Mouse (Mus musculus): ENCODE measurements at regions not wholly inside any gene's neighbourhood (a gene's known extent, or its start where the extent isn't known, plus 50 kb on each side); places are given as distances from the start of the nearest gene placed in this dataset.

GRCm38 (mm10) chr8:26524237-26524636 lies 404.9 kb downstream of the Gm45692 start:
- DNase-seq (ENCODE audit: low read depth): no peak

- no peak for DNase-seq (ENCODE audit: low read depth)
Observed at GRCm38 (mm10) chr8:26526474-26527185, 407.3 kb downstream of the Gm45692 start.

GRCm38 (mm10) chr8:26527186-26527580 lies 407.8 kb downstream of the Gm45692 start:
- DNase-seq (ENCODE audit: low read depth): no peak

GRCm38 (mm10) chr8:26529921-26530320 lies 410.6 kb downstream of the Gm45692 start:
- no peak for DNase-seq (ENCODE audit: low read depth)

GRCm38 (mm10) chr8:26533444-26534421 lies 414.4 kb downstream of the Gm45692 start:
- DNase-seq (ENCODE audit: low read depth): no peak

GRCm38 (mm10) chr8:26535816-26536215 lies 416.5 kb downstream of the Gm45692 start:
- no peak for DNase-seq (ENCODE audit: low read depth)

- DNase-seq (ENCODE audit: low read depth): no peak
Observed at GRCm38 (mm10) chr8:26553691-26554090, 423.4 kb upstream of the Zfp703 start.

GRCm38 (mm10) chr8:26559196-26559595 lies 417.9 kb upstream of the Zfp703 start:
- DNase-seq (ENCODE audit: low read depth): peak; percentile 56

- no peak for DNase-seq (ENCODE audit: low read depth)
Observed at GRCm38 (mm10) chr8:26563151-26563550, 414.0 kb upstream of the Zfp703 start.

- no peak for DNase-seq (ENCODE audit: low read depth)
Observed at GRCm38 (mm10) chr8:26564254-26564653, 412.9 kb upstream of the Zfp703 start.

- no peak for DNase-seq (ENCODE audit: low read depth)
Observed at GRCm38 (mm10) chr8:26568423-26569060, 408.6 kb upstream of the Zfp703 start.

GRCm38 (mm10) chr8:26588841-26589240 lies 388.3 kb upstream of the Zfp703 start:
- no peak for DNase-seq (ENCODE audit: low read depth)

- no peak for DNase-seq (ENCODE audit: low read depth)
Observed at GRCm38 (mm10) chr8:26590591-26591212, 386.4 kb upstream of the Zfp703 start.

- no peak for DNase-seq (ENCODE audit: low read depth)
Observed at GRCm38 (mm10) chr8:26591266-26591665, 385.9 kb upstream of the Zfp703 start.

GRCm38 (mm10) chr8:26593536-26594368 lies 383.4 kb upstream of the Zfp703 start:
- DNase-seq (ENCODE audit: low read depth): peak; percentile 30

- DNase-seq (ENCODE audit: low read depth): no peak
Observed at GRCm38 (mm10) chr8:26594369-26594920, 382.7 kb upstream of the Zfp703 start.

GRCm38 (mm10) chr8:26595431-26596018 lies 381.6 kb upstream of the Zfp703 start:
- no peak for DNase-seq (ENCODE audit: low read depth)

GRCm38 (mm10) chr8:26596665-26597362 lies 380.3 kb upstream of the Zfp703 start:
- no peak for DNase-seq (ENCODE audit: low read depth)

GRCm38 (mm10) chr8:26598520-26598919 lies 378.6 kb upstream of the Zfp703 start:
- DNase-seq (ENCODE audit: low read depth): no peak

GRCm38 (mm10) chr8:26600127-26600526 lies 377.0 kb upstream of the Zfp703 start:
- DNase-seq (ENCODE audit: low read depth): no peak

Measured in fibroblast of lung, adult 2 months (primary cell).